Mouse (Mus musculus) limb, embryonic 11.5 days (tissue): ENCODE measurements around the gene Pde9a. TPM values are rescaled to one million over a fixed set of nuclear protein-coding genes. Genes with fewer than 3 reads are reported as not detected.

Experiments
- ATAC-seq: fragments of 200-750 bp; cut with Nextera tagmentation; 2 replicates; pipeline ENCODE4 v1.8.0; 2017; ENCODE audit warnings: low read depth; ENCODE audit not compliant: insufficient number of reproducible peaks, low FRiP score, low TSS enrichment
- DNase-seq: peaks from one replicate; pipeline ENCODE4 v3.0.0-alpha.2; 2015; ENCODE audit warnings: low spot score
- H3K27ac ChIP-seq: fragments of 300-500 bp; sonication (generic); replicated peaks from 2 replicates; pipeline ENCODE4 v1.5.1; 2014; ENCODE audit warnings: low read depth, mild to moderate bottlenecking, low read length
- H3K27me3 ChIP-seq: fragments of 300-500 bp; sonication (generic); 2 replicates; pipeline ENCODE4 v1.6.1; 2014; ENCODE audit warnings: mild to moderate bottlenecking, low read length, mixed read lengths; ENCODE audit not compliant: control insufficient read depth, insufficient read depth
- H3K36me3 ChIP-seq: fragments of 300-500 bp; sonication (generic); 2 replicates; pipeline ENCODE4 v1.6.1; 2014; ENCODE audit warnings: mild to moderate bottlenecking, low read length, moderate library complexity, mixed read lengths; ENCODE audit not compliant: control insufficient read depth, insufficient read depth
- H3K4me1 ChIP-seq: fragments of 300-500 bp; sonication (generic); 2 replicates; pipeline ENCODE4 v1.6.1; 2014; ENCODE audit warnings: low read length, mixed read lengths; ENCODE audit not compliant: control insufficient read depth, insufficient read depth
- H3K4me2 ChIP-seq: fragments of 300-500 bp; sonication (generic); 2 replicates; pipeline ENCODE4 v1.6.1; 2014; ENCODE audit warnings: low read depth, mild to moderate bottlenecking, moderate library complexity; ENCODE audit not compliant: severe bottlenecking
- H3K4me3 ChIP-seq: fragments of 300-500 bp; sonication (generic); 2 replicates; pipeline ENCODE4 v1.5.1; 2014; ENCODE audit warnings: low read depth, low read length
- H3K9ac ChIP-seq: fragments of 300-500 bp; sonication (generic); 2 replicates; pipeline ENCODE4 v1.6.1; 2014; ENCODE audit warnings: mild to moderate bottlenecking, low read length
- H3K9me3 ChIP-seq: fragments of 300-500 bp; sonication (generic); 2 replicates; pipeline ENCODE4 v1.6.1; 2016; ENCODE audit warnings: low read length; ENCODE audit not compliant: control insufficient read depth
- WGBS: fragments of 180-500 bp; shearing (Covaris S2); extraction: QIAGEN DNeasy Blood & Tissue Kit; methylation state at CpG from one replicate; pipeline ENCODE4 v1.1.7; 2014; 5-methylcytosine and 5-hydroxymethylcytosine counted together
- polyA plus RNA-seq: library from polyadenylated mRNA; unstranded; fragments of >200 nt; fragmentation: Nextera tagmentation; extraction: Ambion mirVana; gene quantifications from 2 replicates; pipeline ENCODE4 v1.2.1, GENCODE M21; 2014

The Pde9a gene
- polyA plus RNA-seq, 1 experiment from 2014 or later, result 31.2 TPM

- ATAC-seq, result no peak
- Histone ChIP-seq H3K27me3 (no peaks in the 10 kb centered on the region), H3K27ac (no peak overlapping the region), H3K9ac (no peak overlapping the region), H3K4me3 (no peak overlapping the region), H3K4me2 (no peak overlapping the region), H3K4me1 (peaks cover under 1% of the 10 kb centered on the region; the same call in 1 of the 2 replicates), H3K9me3 (no peaks in the 10 kb centered on the region), H3K36me3 (no peaks in the 10 kb centered on the region)
- no peak for DNase-seq
- 80% methylated on average over 5 of the region's 5 CpGs for WGBS
These were observed 6.0 kb downstream of the Pde9a start for GRCm38 (mm10) chr17:31392041-31392440.

GRCm38 (mm10) chr17:31393811-31394210 is 7.8 kb downstream of the Pde9a start:
- no peak for DNase-seq
- ATAC-seq, result no peak

GRCm38 (mm10) chr17:31400294-31400693 is 14.3 kb downstream of the Pde9a start:
- no peak overlapping the region for H3K4me3 ChIP-seq
- H3K27me3 ChIP-seq, result no peaks in the 10 kb centered on the region
- WGBS, result 92% methylated on average over 6 of the region's 6 CpGs
- no peak for ATAC-seq
- no peaks in the 10 kb centered on the region; the same call in 1 of the 2 replicates for H3K4me1 ChIP-seq
- H3K9ac ChIP-seq, result no peak overlapping the region
- no peak overlapping the region for H3K4me2 ChIP-seq
- no peak overlapping the region for H3K27ac ChIP-seq
- no peaks in the 10 kb centered on the region for H3K9me3 ChIP-seq
- no peak for DNase-seq
- no peaks in the 10 kb centered on the region for H3K36me3 ChIP-seq

More at GRCm38 (mm10) chr17:31393811-31394210, 7.8 kb downstream of the Pde9a start:
- H3K4me3 ChIP-seq, result no peak overlapping the region
- H3K4me1 ChIP-seq, result no peaks in the 10 kb centered on the region
- H3K9me3 ChIP-seq, result no peaks in the 10 kb centered on the region
- H3K9ac ChIP-seq, result no peak overlapping the region
- no peak overlapping the region for H3K27ac ChIP-seq
- WGBS, result 88% methylated on average over 2 of the region's 2 CpGs
- H3K36me3 ChIP-seq, result no peaks in the 10 kb centered on the region
- H3K27me3 ChIP-seq, result no peaks in the 10 kb centered on the region
- H3K4me2 ChIP-seq, result no peak overlapping the region

- Histone ChIP-seq H3K4me1 (no peaks in the 10 kb centered on the region; the same call in 1 of the 2 replicates), H3K9ac (no peak overlapping the region), H3K36me3 (no peaks in the 10 kb centered on the region), H3K9me3 (no peaks in the 10 kb centered on the region), H3K27ac (no peak overlapping the region), H3K4me2 (no peak overlapping the region), H3K4me3 (no peak overlapping the region), H3K27me3 (no peaks in the 10 kb centered on the region)
- DNase-seq (no peak), ATAC-seq (no peak)
- 82% methylated on average over 3 of the region's 3 CpGs for WGBS
These were observed 15.2 kb downstream of the Pde9a start for GRCm38 (mm10) chr17:31401160-31401559.

GRCm38 (mm10) chr17:31402713-31403112 is 16.7 kb downstream of the Pde9a start:
- ATAC-seq (no peak), DNase-seq (no peak)
- H3K9me3 ChIP-seq, result no peaks in the 10 kb centered on the region
- H3K27ac ChIP-seq, result no peak overlapping the region
- 83% methylated on average over 8 of the region's 8 CpGs for WGBS
- H3K4me3 ChIP-seq, result no peak overlapping the region
- no peaks in the 10 kb centered on the region for H3K27me3 ChIP-seq
- no peaks in the 10 kb centered on the region for H3K36me3 ChIP-seq
- H3K9ac ChIP-seq, result no peak overlapping the region
- no peak overlapping the region for H3K4me2 ChIP-seq
- H3K4me1 ChIP-seq, result no peaks in the 10 kb centered on the region; the same call in 1 of the 2 replicates

GRCm38 (mm10) chr17:31405694-31406227 is 19.8 kb downstream of the Pde9a start:
- ATAC-seq, result no peak
- H3K27me3 ChIP-seq, result no peaks in the 10 kb centered on the region

GRCm38 (mm10) chr17:31409741-31410350 is 23.8 kb downstream of the Pde9a start:
- Histone ChIP-seq H3K4me1 (peaks cover 8% of the 10 kb centered on the region; the same call in 1 of the 2 replicates), H3K27me3 (no peaks in the 10 kb centered on the region), H3K9me3 (no peaks in the 10 kb centered on the region), H3K27ac (no peak overlapping the region), H3K4me3 (no peak overlapping the region), H3K4me2 (no peak overlapping the region), H3K36me3 (no peaks in the 10 kb centered on the region), H3K9ac (no peak overlapping the region)
- DNase-seq (no peak), ATAC-seq (no peak)
- WGBS, result 45% methylated on average over 10 of the region's 10 CpGs

More at GRCm38 (mm10) chr17:31405694-31406227, 19.8 kb downstream of the Pde9a start:
- WGBS, result 51% methylated on average over 6 of the region's 6 CpGs
- H3K4me2 ChIP-seq, result no peak overlapping the region
- H3K4me1 ChIP-seq, result peaks cover 8% of the 10 kb centered on the region; the same call in 1 of the 2 replicates
- no peak overlapping the region for H3K27ac ChIP-seq
- DNase-seq, result no peak
- H3K4me3 ChIP-seq, result no peak overlapping the region
- H3K9me3 ChIP-seq, result no peaks in the 10 kb centered on the region
- no peaks in the 10 kb centered on the region for H3K36me3 ChIP-seq
- no peak overlapping the region for H3K9ac ChIP-seq

GRCm38 (mm10) chr17:31415258-31415657 is 29.2 kb downstream of the Pde9a start:
- ATAC-seq, result no peak
- 56% methylated on average over 9 of the region's 9 CpGs for WGBS
- no peak for DNase-seq
- no peaks in the 10 kb centered on the region for H3K9me3 ChIP-seq
- H3K9ac ChIP-seq, result no peak overlapping the region
- H3K4me1 ChIP-seq, result no peaks in the 10 kb centered on the region
- H3K27me3 ChIP-seq, result no peaks in the 10 kb centered on the region
- no peak overlapping the region for H3K4me3 ChIP-seq
- no peak overlapping the region for H3K27ac ChIP-seq
- no peaks in the 10 kb centered on the region; the same call in 1 of the 2 replicates for H3K36me3 ChIP-seq
- H3K4me2 ChIP-seq, result no peak overlapping the region
